In genomic region chr4:103822669-103823068, GRCm38 (mm10) we compare ENCODE assay signal across 13 mouse cellular contexts.
A peak's percentile ranks its signal among the peaks of the same experiment; 100 is the strongest.
DNase-seq lines count a peak whose midpoint lies in the region; ATAC-seq lines count a peak whose summit lies in the region.
"Had no signal": no experiment of that assay in that cellular context is flagged by ENCODE, and none has a peak within 500 bp of the region (broad histone marks: within the 10 kb centered on the region; RNA-seq: fewer than 3 reads in every experiment).

No protein-coding gene starts in this region.

- WGBS in forebrain, embryonic 15.5 days, result 68% methylated on average over 4 of the region's 4 CpGs
- 86% methylated on average over 4 of the region's 4 CpGs for WGBS in forebrain, embryonic 11.5 days
- 85% methylated on average over 4 of the region's 4 CpGs for WGBS in kidney, embryonic 15.5 days

- no peak overlapping the region for H3K4me2 ChIP-seq in forebrain, embryonic 15.5 days (replicated peaks)
- no peak overlapping the region for H3K4me2 ChIP-seq in forebrain, embryonic 11.5 days (ENCODE audit: low read depth, low read length, severe bottlenecking)
- no peak overlapping the region for H3K4me2 ChIP-seq in kidney, embryonic 15.5 days
- H3K4me2 ChIP-seq: heart, embryonic 11.5 days had no signal

- H3K9me3 ChIP-seq in forebrain, embryonic 15.5 days, result no peaks in the 10 kb centered on the region
- H3K9me3 ChIP-seq in forebrain, embryonic 11.5 days (ENCODE audit: control insufficient read depth, low read length), result no peaks in the 10 kb centered on the region
- H3K9me3 ChIP-seq in kidney, embryonic 15.5 days (replicated peaks), result no peaks in the 10 kb centered on the region

- no peak for DNase-seq in forebrain, embryonic 11.5 days (ENCODE audit: low spot score)
- DNase-seq in brain, adult 2 months (ENCODE audit: low read depth, low spot score), result peak; percentile 41
- peak; percentile 3 for DNase-seq in cerebellum, adult 9-10 months
- DNase-seq in layer of hippocampus, adult 18-20 months (ENCODE audit: low spot score in 2 of 2), result peak; percentile 39 to 78
- DNase-seq in urinary bladder, postnatal 4 days (ENCODE audit: low spot score in 2 of 2), result no peak
- DNase-seq in ovary, postnatal 10 days (ENCODE audit: low spot score), result no peak
- DNase-seq: gastrocnemius, postnatal 25 days; kidney, adult 8-10 months; lung, postnatal 10 days had no signal

- 0 out of 2 replicates have a peak, but pooled peaks cover 6% of the 10 kb centered on the region for H3K4me1 ChIP-seq in forebrain, embryonic 15.5 days
- H3K4me1 ChIP-seq in forebrain, embryonic 11.5 days (replicated peaks; ENCODE audit: control insufficient read depth, insufficient read depth, low read length), result no peaks in the 10 kb centered on the region
- no peaks in the 10 kb centered on the region for H3K4me1 ChIP-seq in kidney, embryonic 15.5 days

- no peak overlapping the region for H3K27ac ChIP-seq in forebrain, embryonic 15.5 days (replicated peaks)
- H3K27ac ChIP-seq in forebrain, embryonic 11.5 days (ENCODE audit: low read depth, low read length), result no peak overlapping the region
- no peak overlapping the region for H3K27ac ChIP-seq in kidney, embryonic 15.5 days
- H3K27ac ChIP-seq: liver, embryonic 14.5 days had no signal

- H3K27me3 ChIP-seq in forebrain, embryonic 15.5 days, result no peaks in the 10 kb centered on the region
- no peaks in the 10 kb centered on the region for H3K27me3 ChIP-seq in forebrain, embryonic 11.5 days (ENCODE audit: control insufficient read depth, insufficient read depth, low read length)
- H3K27me3 ChIP-seq in kidney, embryonic 15.5 days, result no peaks in the 10 kb centered on the region

- ATAC-seq in forebrain, embryonic 15.5 days (replicated peaks), result peak; percentile 63
- no peak for ATAC-seq in forebrain, embryonic 11.5 days (replicated peaks; ENCODE audit: low FRiP score)
- no peak for ATAC-seq in kidney, embryonic 15.5 days (replicated peaks; ENCODE audit: low FRiP score)

- no peak overlapping the region for H3K4me3 ChIP-seq in forebrain, embryonic 15.5 days
- no peak overlapping the region for H3K4me3 ChIP-seq in forebrain, embryonic 11.5 days (ENCODE audit: low read depth, low read length)
- no peak overlapping the region for H3K4me3 ChIP-seq in kidney, embryonic 15.5 days (replicated peaks)

- H3K9ac ChIP-seq in forebrain, embryonic 15.5 days (replicated peaks), result no peak overlapping the region
- no peak overlapping the region for H3K9ac ChIP-seq in forebrain, embryonic 11.5 days (ENCODE audit: low read length)
- no peak overlapping the region for H3K9ac ChIP-seq in kidney, embryonic 15.5 days
- H3K9ac ChIP-seq: liver, embryonic 14.5 days had no signal

- no peaks in the 10 kb centered on the region for H3K36me3 ChIP-seq in forebrain, embryonic 15.5 days
- no peaks in the 10 kb centered on the region for H3K36me3 ChIP-seq in forebrain, embryonic 11.5 days (ENCODE audit: control insufficient read depth, insufficient read depth, low read length)
- no peaks in the 10 kb centered on the region for H3K36me3 ChIP-seq in kidney, embryonic 15.5 days

Comparison
In these comparisons a context has a peak if more than half of its experiments do, and no peak if none do; other contexts are left out.
1. DNase-seq: peak in brain, adult 2 months (single experiment), cerebellum, adult 9-10 months (single experiment) and layer of hippocampus, adult 18-20 months (2 of 2); none in forebrain, embryonic 11.5 days (single experiment), urinary bladder, postnatal 4 days (0 of 2) and ovary, postnatal 10 days (single experiment).